Mouse (Mus musculus) lung, postnatal 0 days (tissue): ENCODE results near the gene Dync1i1.

Experiments
- CTCF ChIP-seq: IDR thresholded peaks from 2 replicates; pipeline ENCODE4 v1.5.1; 2016; ENCODE audit warnings: antibody characterized with exemption, mild to moderate bottlenecking
- EP300 ChIP-seq: IDR thresholded peaks from 2 replicates; pipeline ENCODE4 v1.6.1; 2016; ENCODE audit warnings: antibody characterized with exemption, mild to moderate bottlenecking, control low read depth

DNA sequence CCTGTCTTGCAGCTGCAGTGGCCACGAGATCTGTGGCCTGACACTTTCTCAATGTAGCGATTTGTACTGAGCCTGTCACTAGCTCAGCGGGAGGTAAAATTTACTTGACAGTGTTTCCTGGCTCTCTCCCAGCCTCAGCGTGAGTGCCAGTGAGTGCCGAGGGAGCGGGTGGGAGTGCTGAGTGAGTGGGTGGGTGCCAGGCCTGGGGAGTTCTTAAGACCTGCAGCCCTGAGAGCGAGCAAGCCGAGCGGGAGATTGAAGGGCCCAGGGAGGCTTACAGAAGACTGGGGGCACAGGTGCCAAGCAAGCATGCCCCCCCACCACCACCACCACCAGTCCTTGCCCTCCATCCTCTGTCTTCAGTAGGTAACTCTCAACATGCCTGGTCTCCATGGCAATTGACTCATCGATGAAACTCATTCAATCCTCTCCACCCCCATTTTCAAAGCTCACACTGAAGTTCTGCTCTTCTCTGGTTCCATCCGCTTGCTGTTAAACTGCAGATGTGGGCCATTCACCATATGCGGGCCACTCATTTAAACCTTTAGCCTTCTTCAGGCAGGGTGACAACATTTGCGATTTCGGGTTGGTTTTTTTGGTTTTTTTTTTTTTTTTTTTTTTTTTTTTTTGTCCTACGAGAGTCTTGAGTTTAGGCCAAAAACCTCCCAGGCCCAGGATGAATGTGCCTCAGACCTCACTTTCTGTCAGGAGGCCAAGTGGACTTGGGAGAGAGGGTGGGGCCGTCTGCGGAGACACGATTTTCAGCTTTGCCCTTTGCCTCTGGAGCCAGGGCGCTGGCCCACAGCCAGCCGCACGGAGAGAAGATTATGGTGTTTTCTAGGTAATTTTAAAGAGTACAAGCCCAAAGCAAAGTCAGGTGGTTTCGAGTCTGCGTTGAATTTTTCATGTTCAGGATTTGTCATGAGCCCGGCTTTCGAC is 266.6 kb downstream of the Dync1i1 start:
- no peak for TF ChIP-seq CTCF
- TF ChIP-seq EP300 = no peak
